Mouse (Mus musculus): ENCODE measurements at regions not wholly inside any gene's neighbourhood (a gene's known extent, or its start where the extent isn't known, plus 50 kb on each side); places are given as distances from the start of the nearest gene placed in this dataset.

DNA sequence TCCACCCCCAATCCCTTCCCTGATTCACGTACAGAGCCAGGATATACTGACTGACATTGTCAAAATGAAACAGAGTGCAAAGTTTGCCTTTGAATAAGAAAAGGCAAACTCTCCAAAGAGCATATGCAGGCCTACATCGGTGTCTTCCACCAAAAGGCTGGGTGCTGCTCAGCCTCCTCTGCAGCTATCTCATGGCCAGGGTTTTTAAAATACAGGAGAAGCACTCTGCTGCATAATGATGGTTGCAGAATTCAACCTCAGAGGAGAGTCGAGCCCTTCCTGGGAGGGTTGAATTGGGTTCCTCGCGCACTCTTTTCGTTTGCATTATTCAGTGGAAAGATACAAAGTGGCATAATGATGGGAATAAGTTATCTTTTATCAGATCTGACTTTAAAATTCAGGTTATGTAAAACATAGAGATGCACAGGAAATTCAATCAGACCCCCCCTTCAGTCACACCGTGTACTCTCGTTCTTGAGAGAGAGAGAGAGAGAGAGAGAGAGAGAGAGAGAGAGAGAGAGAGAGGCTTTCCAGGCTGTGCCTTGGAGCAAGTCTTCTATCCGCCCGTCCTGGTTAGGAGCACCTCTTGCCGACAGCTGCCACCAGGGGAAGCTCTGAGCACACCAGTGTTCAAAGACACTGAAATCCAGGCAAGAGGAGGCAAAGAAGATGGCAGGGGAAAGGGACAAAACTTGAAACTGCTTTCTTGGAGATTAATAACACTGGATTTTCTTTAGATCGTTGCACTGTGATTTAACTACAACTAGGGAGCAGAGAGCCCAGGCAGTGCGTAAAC lies 196.0 kb downstream of the Tmem182 start:
- no peak overlapping the region for H3K9ac ChIP-seq
- no peaks in the 10 kb centered on the region for H3K27me3 ChIP-seq
- H3K4me1 ChIP-seq: peaks cover 6% of the 10 kb centered on the region; the same call in 1 of the 2 replicates
- 44% methylated on average over 13 of the region's 13 CpGs for WGBS
- ATAC-seq: peak; percentile 89
- H3K9me3 ChIP-seq (replicated peaks): no peaks in the 10 kb centered on the region
- H3K36me3 ChIP-seq (ENCODE audit: poor library complexity, severe bottlenecking): no peaks in the 10 kb centered on the region
- H3K27ac ChIP-seq: no peak overlapping the region
- H3K4me3 ChIP-seq: no peak overlapping the region
- no peak overlapping the region for H3K4me2 ChIP-seq

DNA sequence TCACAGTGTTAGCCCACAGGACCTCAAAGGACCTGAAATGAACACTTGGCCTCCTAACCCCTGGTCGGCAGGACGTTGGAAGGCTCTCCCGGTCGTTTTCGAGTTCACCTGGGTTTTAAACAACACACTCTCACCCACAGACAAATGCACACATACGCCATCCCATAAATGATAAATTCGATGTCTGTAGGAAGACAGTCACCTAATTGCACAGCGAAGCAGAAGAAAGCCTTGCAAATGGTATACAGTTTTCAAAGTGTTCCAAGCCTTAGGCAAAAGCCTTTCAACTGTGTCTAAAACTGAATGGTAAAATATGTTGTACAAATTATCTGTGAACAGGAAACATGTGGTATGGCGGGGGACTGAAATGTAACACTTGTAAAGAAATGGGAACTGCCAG lies 196.6 kb downstream of the Tmem182 start:
- 62% methylated on average over 9 of the region's 9 CpGs for WGBS
- Histone ChIP-seq H3K4me3 (no peak overlapping the region), H3K9ac (no peak overlapping the region), H3K36me3 (ENCODE audit: poor library complexity, severe bottlenecking) (no peaks in the 10 kb centered on the region), H3K9me3 (replicated peaks) (no peaks in the 10 kb centered on the region), H3K27me3 (no peaks in the 10 kb centered on the region), H3K4me1 (peaks cover 6% of the 10 kb centered on the region; the same call in 1 of the 2 replicates), H3K27ac (no peak overlapping the region), H3K4me2 (no peak overlapping the region)
- ATAC-seq: peak; percentile 33; the same call in 1 of the 2 replicates

DNA sequence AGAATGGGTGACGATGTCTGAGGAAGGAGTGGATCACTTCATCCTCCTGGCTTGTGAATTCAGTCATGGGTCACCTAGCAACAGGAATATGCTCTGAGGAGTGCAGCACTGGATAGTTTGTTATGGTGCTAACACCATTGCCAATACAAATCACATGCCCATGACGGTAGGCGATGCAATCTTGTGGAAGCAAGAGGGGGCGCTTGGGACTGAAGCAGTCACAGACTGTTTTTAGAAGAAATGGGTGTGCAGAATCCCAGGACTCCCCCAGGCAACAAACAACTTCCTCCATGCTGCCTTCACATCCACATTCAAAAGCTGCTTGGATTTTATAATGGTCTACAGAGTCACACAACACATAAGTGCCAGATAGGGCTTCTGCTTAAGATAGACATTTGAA lies 221.5 kb downstream of the Tmem182 start:
- peak; percentile 31; the same call in 1 of the 2 replicates for ATAC-seq
- Histone ChIP-seq H3K27me3 (no peaks in the 10 kb centered on the region), H3K27ac (0 out of 2 replicates have a peak overlapping the region, but pooled peaks have one; percentile 11), H3K36me3 (ENCODE audit: poor library complexity, severe bottlenecking) (no peaks in the 10 kb centered on the region), H3K4me3 (no peak overlapping the region), H3K4me2 (no peak overlapping the region), H3K9me3 (replicated peaks) (no peaks in the 10 kb centered on the region), H3K4me1 (peaks cover 12% of the 10 kb centered on the region), H3K9ac (no peak overlapping the region)
- WGBS: 91% methylated on average over 4 of the region's 4 CpGs

DNA sequence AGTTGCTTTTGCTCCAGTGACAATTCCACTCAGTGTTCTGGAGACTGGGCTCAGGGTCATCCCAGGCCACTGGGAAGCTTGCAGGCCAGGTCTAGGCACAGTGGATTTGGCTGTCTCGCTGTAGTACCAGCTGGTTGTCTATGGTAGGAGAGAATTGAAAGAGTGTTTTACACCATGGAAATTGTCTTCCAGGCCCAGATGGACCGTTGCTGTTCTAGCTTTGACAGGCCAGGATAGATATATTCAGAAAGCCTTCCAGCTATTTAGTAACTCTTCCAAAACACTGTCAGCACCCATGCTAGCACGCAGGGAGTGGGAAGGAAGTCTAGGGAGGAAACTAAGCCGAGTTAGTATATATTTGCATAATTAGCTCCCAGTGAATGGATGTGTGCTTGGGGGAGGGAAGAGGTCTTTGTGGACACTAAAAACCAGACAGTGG lies 222.2 kb downstream of the Tmem182 start:
- peaks cover 12% of the 10 kb centered on the region for H3K4me1 ChIP-seq
- H3K27ac ChIP-seq: 0 out of 2 replicates have a peak overlapping the region, but pooled peaks have one; percentile 36
- no peaks in the 10 kb centered on the region for H3K36me3 ChIP-seq (ENCODE audit: poor library complexity, severe bottlenecking)
- no peaks in the 10 kb centered on the region for H3K9me3 ChIP-seq (replicated peaks)
- peak; percentile 95 for ATAC-seq
- WGBS: 28% methylated on average over 4 of the region's 4 CpGs
- no peak overlapping the region for H3K4me3 ChIP-seq
- no peak overlapping the region for H3K4me2 ChIP-seq
- H3K9ac ChIP-seq: no peak overlapping the region
- H3K27me3 ChIP-seq: no peaks in the 10 kb centered on the region

DNA sequence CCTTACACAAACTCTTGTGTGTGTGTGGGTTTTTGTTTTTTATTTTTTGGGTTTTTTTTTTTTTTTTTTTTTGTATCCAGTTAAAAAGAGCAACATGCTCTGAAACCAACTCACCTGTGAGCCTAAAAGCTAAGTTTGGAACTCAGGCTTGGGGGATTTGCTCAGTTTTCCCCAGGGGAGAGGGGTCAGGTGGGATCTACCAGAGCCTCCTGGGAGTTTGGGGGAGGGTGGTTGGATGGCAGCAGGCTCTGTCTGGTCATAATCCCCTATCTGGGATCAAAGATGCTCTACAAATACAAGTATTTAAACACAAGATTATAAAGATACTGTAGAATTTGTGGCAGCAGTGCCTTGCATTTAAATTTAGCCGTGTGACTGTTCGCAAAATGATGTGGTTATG lies 222.6 kb downstream of the Tmem182 start:
- H3K4me2 ChIP-seq: no peak overlapping the region
- peaks cover 12% of the 10 kb centered on the region for H3K4me1 ChIP-seq
- H3K9me3 ChIP-seq (replicated peaks): no peaks in the 10 kb centered on the region
- no peak overlapping the region for H3K4me3 ChIP-seq
- H3K27me3 ChIP-seq: no peaks in the 10 kb centered on the region
- no peaks in the 10 kb centered on the region for H3K36me3 ChIP-seq (ENCODE audit: poor library complexity, severe bottlenecking)
- H3K27ac ChIP-seq: no peak overlapping the region
- 82% methylated on average over 2 of the region's 2 CpGs for WGBS
- ATAC-seq: no peak
- no peak overlapping the region for H3K9ac ChIP-seq

DNA sequence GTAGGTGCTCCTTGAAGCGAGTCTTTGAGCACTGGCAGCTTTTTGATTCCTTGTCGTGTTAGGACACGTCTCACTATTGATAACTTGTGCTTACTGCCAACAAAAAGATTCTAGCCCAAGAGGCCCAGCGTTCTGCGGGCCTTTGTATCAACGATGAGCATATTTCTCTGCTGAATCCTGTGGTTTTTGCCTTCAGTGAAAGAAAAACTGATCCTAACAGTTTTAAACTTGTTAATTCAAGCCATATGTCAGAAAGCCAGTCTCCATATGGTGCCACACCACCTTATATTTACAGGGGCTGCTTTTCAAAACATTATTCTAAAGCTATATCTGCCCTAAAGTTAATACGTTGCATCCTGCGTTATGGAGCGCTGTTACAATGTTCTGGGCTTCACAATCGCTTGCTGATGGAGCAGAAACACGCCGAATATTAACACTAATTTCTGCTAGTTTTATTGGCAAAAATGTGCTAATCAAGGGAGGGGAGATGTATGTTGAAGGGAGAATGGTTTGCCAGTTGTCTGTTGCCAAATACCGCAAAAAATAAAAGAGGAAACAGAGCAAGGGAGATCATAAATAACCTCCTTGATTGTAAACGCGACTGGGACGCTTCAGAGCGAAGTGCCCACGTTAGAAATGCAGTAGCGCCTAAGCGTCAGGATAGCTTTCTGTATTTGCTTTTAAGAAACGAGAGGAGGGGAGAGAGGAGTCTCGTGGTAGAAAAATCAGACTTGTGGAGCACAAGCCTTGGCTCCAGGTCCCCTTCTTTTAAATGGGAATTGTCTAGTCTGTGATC lies 229.9 kb downstream of the Tmem182 start:
- WGBS: 72% methylated on average over 22 of the region's 22 CpGs
- no peaks in the 10 kb centered on the region for H3K36me3 ChIP-seq (ENCODE audit: poor library complexity, severe bottlenecking)
- H3K27ac ChIP-seq: peak overlapping the region; percentile 49
- H3K27me3 ChIP-seq: no peaks in the 10 kb centered on the region
- H3K9me3 ChIP-seq (replicated peaks): no peaks in the 10 kb centered on the region
- H3K4me1 ChIP-seq: peaks cover 11% of the 10 kb centered on the region
- H3K4me2 ChIP-seq: peak overlapping the region; percentile 10; the same call in 1 of the 2 replicates
- no peak overlapping the region for H3K9ac ChIP-seq
- ATAC-seq: peak; percentile 58
- no peak overlapping the region for H3K4me3 ChIP-seq

DNA sequence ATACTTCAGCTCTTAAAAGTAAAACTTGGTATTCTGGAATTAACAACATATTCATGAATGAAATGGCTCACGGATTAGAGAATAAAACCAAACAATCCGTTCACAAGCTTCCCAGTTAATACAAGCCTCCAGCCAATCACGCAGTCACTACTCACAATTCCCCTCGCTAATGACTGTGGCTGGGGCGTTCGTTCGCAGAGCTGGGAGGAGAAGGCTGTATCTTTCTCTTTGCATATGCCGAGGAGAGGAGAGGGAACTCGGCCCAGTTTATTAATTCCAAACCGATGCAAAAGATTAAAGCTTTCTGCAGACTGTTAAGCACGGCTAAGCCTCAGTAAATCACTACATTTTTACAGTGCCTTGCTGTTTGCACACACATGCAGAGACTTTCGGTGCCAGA lies 231.5 kb downstream of the Tmem182 start:
- Histone ChIP-seq H3K36me3 (ENCODE audit: poor library complexity, severe bottlenecking) (no peaks in the 10 kb centered on the region), H3K4me1 (peaks cover 11% of the 10 kb centered on the region), H3K9ac (no peak overlapping the region), H3K4me2 (peak overlapping the region; percentile 40), H3K27ac (peak overlapping the region; percentile 35; the same call in 1 of the 2 replicates), H3K4me3 (peak overlapping the region; percentile 1; the same call in 1 of the 2 replicates), H3K27me3 (no peaks in the 10 kb centered on the region), H3K9me3 (replicated peaks) (no peaks in the 10 kb centered on the region)
- ATAC-seq: peak; percentile 83
- WGBS: 29% methylated on average over 12 of the region's 12 CpGs

DNA sequence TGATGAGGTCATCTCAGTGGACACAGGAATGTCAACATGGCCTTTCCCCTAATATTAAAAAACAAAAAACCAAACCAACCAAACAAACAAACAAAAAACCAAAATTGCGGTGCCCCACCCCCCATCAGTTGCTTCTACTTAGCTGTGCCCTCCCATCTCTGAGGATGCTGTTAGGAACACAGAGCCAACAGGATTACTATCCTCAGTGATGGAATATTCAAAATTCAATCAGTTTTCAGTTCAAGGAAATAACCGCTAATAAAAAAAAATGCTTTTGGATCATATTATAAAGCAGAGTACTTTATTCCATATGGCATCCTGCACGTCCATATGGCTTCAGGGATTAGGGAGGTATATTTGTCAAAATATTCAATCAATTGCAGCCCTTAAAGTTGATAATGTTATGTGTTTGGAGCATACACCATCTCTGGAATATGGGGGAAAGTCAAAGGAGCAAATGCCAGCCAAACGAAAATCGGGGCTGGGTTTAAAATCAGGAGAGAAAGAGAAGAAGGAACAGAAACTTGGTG lies 249.1 kb downstream of the Tmem182 start:
- H3K36me3 ChIP-seq (ENCODE audit: poor library complexity, severe bottlenecking): no peaks in the 10 kb centered on the region
- H3K27me3 ChIP-seq: no peaks in the 10 kb centered on the region
- no peak overlapping the region for H3K4me3 ChIP-seq
- H3K4me2 ChIP-seq: no peak overlapping the region
- no peak overlapping the region for H3K27ac ChIP-seq
- no peak overlapping the region for H3K9ac ChIP-seq
- peaks cover 10% of the 10 kb centered on the region for H3K4me1 ChIP-seq
- peak; percentile 45; the same call in 1 of the 2 replicates for ATAC-seq
- no peaks in the 10 kb centered on the region for H3K9me3 ChIP-seq (replicated peaks)
- WGBS: 86% methylated on average over 5 of the region's 5 CpGs

DNA sequence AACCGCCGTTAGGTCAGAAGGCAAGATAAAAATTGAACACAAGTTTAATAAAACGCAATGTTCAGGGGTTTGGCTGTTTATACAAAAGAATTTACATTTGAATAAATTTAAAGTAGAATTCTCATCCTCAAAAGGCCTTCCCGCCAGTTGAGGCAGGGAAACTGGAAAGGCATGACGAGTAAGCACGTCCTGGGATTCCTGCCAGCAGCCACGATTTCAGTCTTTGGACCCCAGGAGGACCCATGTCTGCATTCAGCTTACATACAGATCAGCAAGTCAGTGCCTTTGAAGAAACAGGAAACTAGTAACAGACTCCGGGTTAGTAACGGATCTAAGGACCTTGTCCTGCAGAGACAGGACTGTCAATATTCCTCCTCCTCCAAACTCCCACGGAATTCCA lies 250.4 kb downstream of the Tmem182 start:
- H3K4me3 ChIP-seq: no peak overlapping the region
- peaks cover 10% of the 10 kb centered on the region for H3K4me1 ChIP-seq
- no peak overlapping the region for H3K9ac ChIP-seq
- ATAC-seq: no peak
- H3K27ac ChIP-seq: no peak overlapping the region
- H3K27me3 ChIP-seq: no peaks in the 10 kb centered on the region
- no peaks in the 10 kb centered on the region for H3K36me3 ChIP-seq (ENCODE audit: poor library complexity, severe bottlenecking)
- H3K9me3 ChIP-seq (replicated peaks): no peaks in the 10 kb centered on the region
- H3K4me2 ChIP-seq: no peak overlapping the region
- 71% methylated on average over 10 of the region's 10 CpGs for WGBS

DNA sequence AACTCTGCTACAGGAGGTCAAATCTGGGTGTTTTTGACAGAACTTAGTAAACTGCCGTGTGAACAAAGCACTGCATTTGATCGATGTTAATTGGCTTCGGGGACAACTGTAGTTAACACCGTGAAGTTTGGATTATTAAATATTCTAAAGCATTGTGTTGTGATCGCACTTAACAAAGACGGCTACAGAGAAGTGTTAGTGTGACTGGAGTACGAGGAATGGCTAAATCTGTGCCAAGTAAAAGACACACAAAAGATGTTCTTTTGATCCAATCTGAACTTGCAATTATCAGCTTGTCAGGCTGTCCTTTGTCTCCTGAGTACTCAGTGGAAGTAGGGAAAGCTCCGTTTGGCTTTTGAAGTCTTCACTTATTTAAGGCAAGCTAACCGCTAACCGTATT lies 259.7 kb downstream of the Tmem182 start:
- WGBS: 51% methylated on average over 10 of the region's 10 CpGs
- no peak for ATAC-seq

DNA sequence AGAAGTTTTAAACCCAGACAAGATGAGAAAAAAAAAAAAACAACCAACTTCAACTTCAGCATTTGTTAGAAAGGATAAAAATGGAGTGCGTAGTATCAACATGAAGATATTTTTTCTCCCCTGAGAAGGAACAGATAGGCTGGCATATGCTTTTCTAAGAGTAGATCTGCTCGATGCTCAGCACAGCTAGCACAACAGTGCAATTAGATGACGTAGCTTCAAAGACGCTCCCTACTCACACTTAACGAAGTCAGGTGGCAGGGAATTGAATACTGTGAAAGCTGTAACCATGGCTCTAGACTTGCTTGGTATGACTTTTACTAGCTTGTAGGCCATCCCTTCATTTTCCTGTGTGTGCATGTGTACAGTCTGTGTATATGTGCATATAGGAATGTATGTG lies 299.5 kb downstream of the Tmem182 start:
- H3K36me3 ChIP-seq (ENCODE audit: poor library complexity, severe bottlenecking): no peaks in the 10 kb centered on the region
- H3K4me2 ChIP-seq: no peak overlapping the region
- 76% methylated on average over 5 of the region's 5 CpGs for WGBS
- no peak for ATAC-seq
- no peak overlapping the region for H3K27ac ChIP-seq
- no peaks in the 10 kb centered on the region for H3K27me3 ChIP-seq
- no peak overlapping the region for H3K4me3 ChIP-seq
- no peaks in the 10 kb centered on the region for H3K9me3 ChIP-seq (replicated peaks)
- no peaks in the 10 kb centered on the region for H3K4me1 ChIP-seq
- no peak overlapping the region for H3K9ac ChIP-seq

More for the DNA sequence above, 259.7 kb downstream of the Tmem182 start:
- H3K27ac ChIP-seq: no peak overlapping the region
- no peaks in the 10 kb centered on the region for H3K9me3 ChIP-seq (replicated peaks)
- H3K4me3 ChIP-seq: no peak overlapping the region
- H3K4me2 ChIP-seq: no peak overlapping the region
- no peak overlapping the region for H3K9ac ChIP-seq
- H3K27me3 ChIP-seq: no peaks in the 10 kb centered on the region
- no peaks in the 10 kb centered on the region for H3K4me1 ChIP-seq
- no peaks in the 10 kb centered on the region for H3K36me3 ChIP-seq (ENCODE audit: poor library complexity, severe bottlenecking)

DNA sequence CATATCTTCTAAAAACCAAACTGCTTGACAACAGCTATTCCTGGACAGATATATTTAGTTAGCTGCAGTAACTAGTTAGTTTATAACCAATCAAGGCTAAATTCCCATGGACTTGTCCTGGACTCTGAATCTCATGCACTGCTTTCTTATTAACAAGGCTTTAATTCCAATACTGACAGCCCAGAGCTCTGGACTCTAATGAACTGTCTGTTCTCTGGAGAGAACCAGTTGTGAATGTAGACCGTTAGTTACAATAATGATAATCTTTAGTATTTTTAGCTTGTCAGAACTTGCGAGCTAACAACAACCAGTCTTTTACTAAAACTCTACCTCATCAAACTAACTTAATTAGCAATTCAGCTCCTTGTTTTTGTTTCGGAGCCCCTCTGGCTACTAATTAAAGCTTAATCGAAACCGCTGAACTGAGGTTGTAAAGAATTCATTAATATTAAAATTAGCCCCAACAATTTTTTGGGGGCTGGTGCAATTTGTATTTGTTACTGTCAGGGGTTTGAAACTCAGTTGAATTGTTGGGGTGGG lies 316.3 kb downstream of the Tmem182 start:
- WGBS: 15% methylated on average over 5 of the region's 5 CpGs
- peak; percentile 58; the same call in 1 of the 2 replicates for ATAC-seq
- peak overlapping the region; percentile 44; the same call in 1 of the 2 replicates for H3K27ac ChIP-seq
- peak overlapping the region; percentile 33 for H3K4me2 ChIP-seq
- no peaks in the 10 kb centered on the region for H3K27me3 ChIP-seq
- H3K9me3 ChIP-seq (replicated peaks): no peaks in the 10 kb centered on the region
- H3K9ac ChIP-seq: no peak overlapping the region
- H3K36me3 ChIP-seq (ENCODE audit: poor library complexity, severe bottlenecking): no peaks in the 10 kb centered on the region
- H3K4me1 ChIP-seq: peaks cover 19% of the 10 kb centered on the region
- no peak overlapping the region for H3K4me3 ChIP-seq

All from forebrain, embryonic 13.5 days (tissue).